Mouse (Mus musculus): ENCODE measurements at regions not wholly inside any gene's neighbourhood (a gene's known extent, or its start where the extent isn't known, plus 50 kb on each side); places are given as distances from the start of the nearest gene placed in this dataset.

GRCm38 (mm10) chr9:92097806-92098205 is 94.9 kb upstream of the Plscr5 start:
- intact Hi-C loops (cut with DNase I) = no loop called here
- DNase-seq (ENCODE audit: low spot score) = no peak

DNA sequence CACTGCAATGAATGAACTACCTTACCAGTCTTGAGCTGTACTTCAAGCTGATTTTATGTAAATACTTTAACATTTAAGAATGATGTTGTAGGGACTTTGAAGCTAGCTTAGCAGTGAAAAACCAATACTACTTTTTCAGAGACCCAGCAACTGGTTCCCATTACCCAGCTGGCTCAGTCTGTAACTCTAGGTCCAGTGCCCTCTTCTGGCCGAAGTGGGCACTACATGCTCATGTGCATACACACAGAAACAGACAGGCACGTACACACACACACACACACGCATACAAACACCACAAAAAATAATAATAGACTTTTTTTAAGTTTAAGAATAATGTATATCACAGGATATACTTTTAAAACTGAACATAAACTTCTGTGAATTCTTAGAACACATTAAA is 63.2 kb upstream of the Plscr5 start:
- DNase-seq (ENCODE audit: low spot score) = no peak
- intact Hi-C loops (cut with DNase I) = no loop called here

DNA sequence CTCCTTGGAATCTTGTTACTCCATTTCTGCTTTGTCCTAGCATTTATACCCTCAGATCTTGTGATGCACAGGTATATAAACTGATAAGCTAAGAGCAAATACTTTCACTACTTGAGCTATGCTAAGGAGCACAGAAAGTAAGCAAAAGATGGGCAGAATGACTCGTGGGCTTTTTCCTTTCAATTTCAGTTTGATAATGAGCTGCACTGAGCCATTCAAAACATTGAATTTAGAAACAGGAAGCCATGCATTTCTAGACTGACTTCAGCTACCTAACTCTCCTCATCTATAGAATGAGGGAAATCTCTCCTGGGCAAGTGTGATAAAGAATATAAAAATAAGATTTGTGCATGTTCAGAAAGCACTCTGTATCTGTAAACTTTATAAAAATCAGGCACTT is 62.3 kb upstream of the Plscr5 start:
- intact Hi-C loops (cut with DNase I) = no loop called here
- DNase-seq (ENCODE audit: low spot score) = no peak

DNA sequence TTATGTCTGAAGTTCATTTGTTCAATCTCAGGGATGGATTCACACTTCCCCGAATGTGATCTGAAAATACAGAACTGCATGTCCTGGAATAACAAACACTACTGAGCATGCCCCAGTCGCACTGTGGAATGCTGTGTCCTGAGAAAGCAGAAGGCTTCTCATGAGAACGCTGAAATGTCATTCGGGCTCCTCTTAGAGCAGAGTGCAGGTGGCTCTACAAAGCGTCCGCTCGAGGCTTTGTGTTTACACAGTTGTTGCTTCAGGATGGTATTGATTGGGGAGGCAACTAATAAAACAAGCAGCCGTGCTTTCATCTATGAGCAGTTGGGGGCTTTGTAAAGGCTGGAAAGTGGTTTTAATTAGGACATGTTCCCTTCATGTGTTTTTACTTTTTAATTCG is 60.3 kb upstream of the Plscr5 start:
- intact Hi-C loops (cut with DNase I) = no loop called here
- no peak for DNase-seq (ENCODE audit: low spot score)

GRCm38 (mm10) chr9:92141924-92142323 is 50.8 kb upstream of the Plscr5 start:
- intact Hi-C loops (cut with DNase I) = loop anchor here (10.0 kb wide), 1 partner anchor 733 kb away; no protein-coding TSS in a partner anchor
- DNase-seq (ENCODE audit: low spot score) = no peak
